Mouse (Mus musculus) intestine, embryonic 16.5 days (tissue): ENCODE measurements around the gene Ttn. TPM values are rescaled to one million over a fixed set of nuclear protein-coding genes. Genes with fewer than 3 reads are reported as not detected.

Source experiments
- ATAC-seq: fragments of 200-750 bp; cut with Nextera tagmentation; 2 replicates; pipeline ENCODE4 v1.8.0; 2017; ENCODE audit warnings: moderate TSS enrichment, moderate library complexity
- H3K27ac ChIP-seq: fragments of 300-500 bp; sonication (generic); 2 replicates; pipeline ENCODE4 v1.5.1; 2014; ENCODE audit warnings: mild to moderate bottlenecking, low read length
- H3K27me3 ChIP-seq: fragments of 300-500 bp; sonication (generic); replicated peaks from 2 replicates; pipeline ENCODE4 v1.6.1; 2014; ENCODE audit warnings: low read length, control low read depth, mixed read lengths; ENCODE audit not compliant: control insufficient read depth, insufficient read depth
- H3K36me3 ChIP-seq: fragments of 300-500 bp; sonication (generic); 2 replicates; pipeline ENCODE4 v1.6.1; 2014; ENCODE audit warnings: low read length, control low read depth; ENCODE audit not compliant: control insufficient read depth, insufficient read depth
- H3K4me1 ChIP-seq: fragments of 300-500 bp; sonication (generic); 2 replicates; pipeline ENCODE4 v1.6.1; 2014; ENCODE audit warnings: low read length, control low read depth, mixed read lengths; ENCODE audit not compliant: control insufficient read depth, insufficient read depth
- H3K4me2 ChIP-seq: fragments of 300-500 bp; sonication (generic); 2 replicates; pipeline ENCODE4 v1.6.1; 2014; ENCODE audit warnings: low read depth, low read length, control low read depth
- H3K4me3 ChIP-seq: fragments of 300-500 bp; sonication (generic); 2 replicates; pipeline ENCODE4 v1.5.1; 2014; ENCODE audit warnings: mild to moderate bottlenecking, low read length
- H3K9ac ChIP-seq: fragments of 300-500 bp; sonication (generic); 2 replicates; pipeline ENCODE4 v1.6.1; 2014; ENCODE audit warnings: low read depth, low read length
- H3K9me3 ChIP-seq: fragments of 300-500 bp; sonication (generic); 2 replicates; pipeline ENCODE4 v1.6.1; 2016; ENCODE audit warnings: low read length, control low read depth; ENCODE audit not compliant: control insufficient read depth
- WGBS: fragments of 180-500 bp; shearing (Covaris S2); extraction: QIAGEN DNeasy Blood & Tissue Kit; methylation state at CpG from one replicate; pipeline ENCODE4 v1.1.7; 2014; 5-methylcytosine and 5-hydroxymethylcytosine counted together
- polyA plus RNA-seq: library from polyadenylated mRNA; unstranded; fragments of >200 nt; fragmentation: Nextera tagmentation; extraction: Ambion mirVana; gene quantifications from 2 replicates; pipeline ENCODE4 v1.2.1, GENCODE M21; 2015

The Ttn gene
- polyA plus RNA-seq, 1 experiment from 2014 or later, result 0.50 TPM

GRCm38 (mm10) chr2:76784171-76784570, 198.2 kb downstream of the Ttn start:
- no peak overlapping the region for H3K4me3 ChIP-seq
- H3K9ac ChIP-seq, result no peak overlapping the region
- 96% methylated on average over 12 of the region's 12 CpGs for WGBS
- H3K9me3 ChIP-seq, result no peaks in the 10 kb centered on the region
- no peaks in the 10 kb centered on the region for H3K27me3 ChIP-seq
- H3K4me1 ChIP-seq, result no peaks in the 10 kb centered on the region
- no peaks in the 10 kb centered on the region for H3K36me3 ChIP-seq
- no peak for ATAC-seq
- H3K4me2 ChIP-seq, result no peak overlapping the region
- no peak overlapping the region for H3K27ac ChIP-seq

GRCm38 (mm10) chr2:76780792-76781191, 201.6 kb downstream of the Ttn start:
- Histone ChIP-seq H3K27ac (no peak overlapping the region), H3K9me3 (no peaks in the 10 kb centered on the region), H3K27me3 (no peaks in the 10 kb centered on the region), H3K36me3 (no peaks in the 10 kb centered on the region), H3K9ac (no peak overlapping the region), H3K4me3 (no peak overlapping the region), H3K4me1 (no peaks in the 10 kb centered on the region), H3K4me2 (no peak overlapping the region)
- 88% methylated on average over 13 of the region's 13 CpGs for WGBS
- ATAC-seq, result no peak

GRCm38 (mm10) chr2:76769831-76770230, 212.5 kb downstream of the Ttn start:
- no peak overlapping the region for H3K9ac ChIP-seq
- no peak overlapping the region for H3K4me2 ChIP-seq
- WGBS, result 92% methylated on average over 10 of the region's 10 CpGs
- no peak for ATAC-seq
- H3K36me3 ChIP-seq, result no peaks in the 10 kb centered on the region
- no peak overlapping the region for H3K4me3 ChIP-seq
- H3K9me3 ChIP-seq, result 0 out of 2 replicates have a peak, but pooled peaks cover 3% of the 10 kb centered on the region
- no peaks in the 10 kb centered on the region for H3K27me3 ChIP-seq
- H3K27ac ChIP-seq, result no peak overlapping the region
- H3K4me1 ChIP-seq, result no peaks in the 10 kb centered on the region

GRCm38 (mm10) chr2:76767231-76767630, 215.1 kb downstream of the Ttn start:
- Histone ChIP-seq H3K4me3 (no peak overlapping the region), H3K27ac (no peak overlapping the region), H3K36me3 (no peaks in the 10 kb centered on the region), H3K4me1 (no peaks in the 10 kb centered on the region), H3K9ac (no peak overlapping the region), H3K27me3 (no peaks in the 10 kb centered on the region), H3K4me2 (no peak overlapping the region), H3K9me3 (0 out of 2 replicates have a peak, but pooled peaks cover 3% of the 10 kb centered on the region)
- WGBS, result 93% methylated on average over 12 of the region's 12 CpGs
- no peak for ATAC-seq

- Histone ChIP-seq H3K27ac (no peak overlapping the region), H3K9me3 (0 out of 2 replicates have a peak, but pooled peaks cover 3% of the 10 kb centered on the region), H3K4me3 (no peak overlapping the region), H3K36me3 (no peaks in the 10 kb centered on the region), H3K4me2 (no peak overlapping the region), H3K4me1 (no peaks in the 10 kb centered on the region), H3K9ac (no peak overlapping the region), H3K27me3 (no peaks in the 10 kb centered on the region)
- ATAC-seq, result no peak
- 92% methylated on average over 13 of the region's 13 CpGs for WGBS
Measured at GRCm38 (mm10) chr2:76764526-76764925, 217.8 kb downstream of the Ttn start.

- no peaks in the 10 kb centered on the region for H3K27me3 ChIP-seq
- H3K4me3 ChIP-seq, result no peak overlapping the region
- H3K9ac ChIP-seq, result no peak overlapping the region
- ATAC-seq, result no peak
- H3K4me2 ChIP-seq, result no peak overlapping the region
- 0 out of 2 replicates have a peak, but pooled peaks cover 9% of the 10 kb centered on the region for H3K9me3 ChIP-seq
- no peaks in the 10 kb centered on the region for H3K36me3 ChIP-seq
- H3K4me1 ChIP-seq, result no peaks in the 10 kb centered on the region
- 97% methylated on average over 6 of the region's 6 CpGs for WGBS
- H3K27ac ChIP-seq, result no peak overlapping the region
Measured at GRCm38 (mm10) chr2:76762154-76762553, 220.2 kb downstream of the Ttn start.

- H3K27ac ChIP-seq, result no peak overlapping the region
- H3K4me2 ChIP-seq, result no peak overlapping the region
- no peaks in the 10 kb centered on the region for H3K4me1 ChIP-seq
- H3K27me3 ChIP-seq, result no peaks in the 10 kb centered on the region
- no peaks in the 10 kb centered on the region for H3K36me3 ChIP-seq
- no peak overlapping the region for H3K4me3 ChIP-seq
- WGBS, result 92% methylated on average over 15 of the region's 15 CpGs
- 0 out of 2 replicates have a peak, but pooled peaks cover 7% of the 10 kb centered on the region for H3K9me3 ChIP-seq
- no peak for ATAC-seq
- H3K9ac ChIP-seq, result no peak overlapping the region
Measured at GRCm38 (mm10) chr2:76756461-76756860, 225.9 kb downstream of the Ttn start.

GRCm38 (mm10) chr2:76751993-76752392, 230.4 kb downstream of the Ttn start:
- Histone ChIP-seq H3K27ac (no peak overlapping the region), H3K9ac (no peak overlapping the region), H3K4me3 (no peak overlapping the region), H3K4me1 (no peaks in the 10 kb centered on the region), H3K9me3 (no peaks in the 10 kb centered on the region), H3K27me3 (no peaks in the 10 kb centered on the region), H3K4me2 (no peak overlapping the region), H3K36me3 (no peaks in the 10 kb centered on the region)
- ATAC-seq, result no peak
- WGBS, result 94% methylated on average over 6 of the region's 6 CpGs

GRCm38 (mm10) chr2:76749341-76750110, 232.8 kb downstream of the Ttn start:
- 93% methylated on average over 21 of the region's 21 CpGs for WGBS
- ATAC-seq, result no peak
- Histone ChIP-seq H3K4me2 (no peak overlapping the region), H3K27me3 (no peaks in the 10 kb centered on the region), H3K36me3 (no peaks in the 10 kb centered on the region), H3K27ac (no peak overlapping the region), H3K4me1 (no peaks in the 10 kb centered on the region), H3K9ac (no peak overlapping the region), H3K9me3 (no peaks in the 10 kb centered on the region), H3K4me3 (no peak overlapping the region)

GRCm38 (mm10) chr2:76748696-76749095, 233.7 kb downstream of the Ttn start:
- ATAC-seq, result no peak
- no peak overlapping the region for H3K9ac ChIP-seq
- 94% methylated on average over 14 of the region's 14 CpGs for WGBS
- no peaks in the 10 kb centered on the region for H3K4me1 ChIP-seq
- no peaks in the 10 kb centered on the region for H3K9me3 ChIP-seq
- H3K27ac ChIP-seq, result no peak overlapping the region
- H3K27me3 ChIP-seq, result no peaks in the 10 kb centered on the region
- no peaks in the 10 kb centered on the region for H3K36me3 ChIP-seq
- no peak overlapping the region for H3K4me2 ChIP-seq
- no peak overlapping the region for H3K4me3 ChIP-seq
